ENCODE assay signal across 8 mouse cellular contexts in genomic region chr7:25297454-25298325, GRCm38 (mm10). TPM values are rescaled to one million over a fixed set of nuclear protein-coding genes. Genes with fewer than 3 reads are reported as not detected.
DNase-seq lines count a peak whose midpoint lies in the region; ATAC-seq and TF ChIP-seq lines count a peak whose summit lies in the region.

Gene Pafah1b3, minus strand, starts transcription at chr7:25297986.

- H3K9ac ChIP-seq in embryonic facial prominence, embryonic 15.5 days: peak within 1 kb of the TSS; percentile 65
- H3K9ac ChIP-seq in heart, embryonic 14.5 days (ENCODE audit: low read length): peak within 1 kb of the TSS; percentile 75
- peak within 1 kb of the TSS; percentile 79 for H3K9ac ChIP-seq in liver, embryonic 12.5 days

- under 1% methylated on average over 52 of the region's 52 CpGs for WGBS in embryonic facial prominence, embryonic 15.5 days
- under 1% methylated on average over 52 of the region's 52 CpGs for WGBS in heart, embryonic 14.5 days
- WGBS in liver, embryonic 12.5 days (ENCODE audit: insufficient replicate concordance): under 1% methylated on average over 52 of the region's 52 CpGs

- peak within 1 kb of the TSS; percentile 83 for H3K4me3 ChIP-seq in embryonic facial prominence, embryonic 15.5 days (replicated peaks)
- H3K4me3 ChIP-seq in heart, embryonic 14.5 days (ENCODE audit: control insufficient read depth in 1 of 2, insufficient read depth in 1 of 2, low read depth in 1 of 2, low read length in 2 of 2): peak within 1 kb of the TSS; percentile 81 to 82
- H3K4me3 ChIP-seq in liver, embryonic 12.5 days: peak within 1 kb of the TSS; percentile 71
- H3K4me3 ChIP-seq in testis, adult 2 months (ENCODE audit: control insufficient read depth, low read depth, low read length): peak within 1 kb of the TSS; percentile 99

- ATAC-seq in embryonic facial prominence, embryonic 15.5 days (ENCODE audit: insufficient number of reproducible peaks, low FRiP score, low TSS enrichment, low read depth): peak; percentile 89
- ATAC-seq in heart, embryonic 14.5 days (ENCODE audit: insufficient number of reproducible peaks, insufficient read depth, low FRiP score, low read depth): peak; percentile 84
- ATAC-seq in liver, embryonic 12.5 days: peak; percentile 80

- peaks cover under 1% of the 10 kb centered on the region; the same call in 1 of the 2 replicates for H3K27me3 ChIP-seq in embryonic facial prominence, embryonic 15.5 days
- H3K27me3 ChIP-seq in heart, embryonic 14.5 days (ENCODE audit: control insufficient read depth, insufficient read depth, low read length): no peaks in the 10 kb centered on the region
- H3K27me3 ChIP-seq in liver, embryonic 12.5 days (replicated peaks): peaks cover 2% of the 10 kb centered on the region
- H3K27me3 ChIP-seq in testis, adult 2 months (ENCODE audit: control insufficient read depth, insufficient read depth, low read length): no peaks in the 10 kb centered on the region

- TF ChIP-seq CTCF in testis, adult 2 months (IDR thresholded peaks at IDR 0.05; ENCODE audit: control insufficient read depth, insufficient read depth, insufficient replicate concordance, low read depth, low read length): peak; percentile 17

- no peaks in the 10 kb centered on the region for H3K9me3 ChIP-seq in embryonic facial prominence, embryonic 15.5 days (replicated peaks)
- no peaks in the 10 kb centered on the region for H3K9me3 ChIP-seq in heart, embryonic 14.5 days (ENCODE audit: control insufficient read depth, low read length)
- H3K9me3 ChIP-seq in liver, embryonic 12.5 days (replicated peaks): no peaks in the 10 kb centered on the region

- DNase-seq in CD4-positive helper T cell, adult 2 months (ENCODE audit: low read depth, low spot score): peak; percentile 70
- DNase-seq in adrenal gland, postnatal 36 days: peak; percentile 77 to 83
- DNase-seq in kidney, postnatal 14 days: peak; percentile 89
- peak; percentile 90 for DNase-seq in neural tube, embryonic 10.5 days (ENCODE audit: extremely low spot score, low spot score)

- H3K27ac ChIP-seq in embryonic facial prominence, embryonic 15.5 days (replicated peaks): peak within 1 kb of the TSS; percentile 98
- peak within 1 kb of the TSS; percentile 81 to 84 for H3K27ac ChIP-seq in heart, embryonic 14.5 days (replicated peaks in 1 of 2; ENCODE audit: control insufficient read depth in 1 of 2, insufficient read depth in 1 of 2, low read depth in 2 of 2, low read length in 2 of 2)
- H3K27ac ChIP-seq in liver, embryonic 12.5 days: peak within 1 kb of the TSS; percentile 80
- peak within 1 kb of the TSS; percentile 98 for H3K27ac ChIP-seq in testis, adult 2 months (ENCODE audit: control insufficient read depth, insufficient read depth, low read depth, low read length)

- peak; percentile 35 for TF ChIP-seq POLR2A in testis, adult 2 months (IDR thresholded peaks at IDR 0.05; ENCODE audit: control insufficient read depth, low read depth, low read length)

- peaks cover 15% of the 10 kb centered on the region for H3K4me1 ChIP-seq in embryonic facial prominence, embryonic 15.5 days
- peaks cover 5 to 25% of the 10 kb centered on the region in 2 experiments; a peak in 3 of 4 replicates for H3K4me1 ChIP-seq in heart, embryonic 14.5 days (ENCODE audit: control insufficient read depth in 2 of 2, insufficient read depth in 2 of 2, low read length in 2 of 2)
- peaks cover 29% of the 10 kb centered on the region for H3K4me1 ChIP-seq in liver, embryonic 12.5 days
- peaks cover 21% of the 10 kb centered on the region for H3K4me1 ChIP-seq in testis, adult 2 months (ENCODE audit: control insufficient read depth, insufficient read depth, low read length)

- peak within 1 kb of the TSS; percentile 85 for H3K4me2 ChIP-seq in embryonic facial prominence, embryonic 15.5 days (replicated peaks)
- peak within 1 kb of the TSS; percentile 92 for H3K4me2 ChIP-seq in heart, embryonic 14.5 days (ENCODE audit: low read length)
- peak within 1 kb of the TSS; percentile 98 for H3K4me2 ChIP-seq in liver, embryonic 12.5 days

- H3K36me3 ChIP-seq in embryonic facial prominence, embryonic 15.5 days: peaks cover 34% of the 10 kb centered on the region
- H3K36me3 ChIP-seq in heart, embryonic 14.5 days (ENCODE audit: control insufficient read depth, insufficient read depth, low read length): peaks cover 34% of the 10 kb centered on the region
- peaks cover 27% of the 10 kb centered on the region for H3K36me3 ChIP-seq in liver, embryonic 12.5 days
- H3K36me3 ChIP-seq in testis, adult 2 months (ENCODE audit: control insufficient read depth, insufficient read depth, low read length): no peaks in the 10 kb centered on the region; the same call in 1 of the 2 replicates

RNA-seq across cellular contexts. Expression of gene Pafah1b3, which starts in this region (rescaled TPM):
- 10 to 100 TPM; 32.7 to 34.0 TPM for total RNA-seq in adrenal gland, postnatal 36 days (2021)
- 213 and 216 TPM in 2 replicates for polyA plus RNA-seq in embryonic facial prominence, embryonic 15.5 days (2015; fragmentation: Nextera tagmentation; extraction: Ambion mirVana)
- 130 and 142 TPM in 2 replicates for polyA plus RNA-seq in heart, embryonic 14.5 days (2014; fragmentation: Nextera tagmentation; extraction: Ambion mirVana)
- 44.1 and 51.0 TPM in 2 replicates for polyA plus RNA-seq in liver, embryonic 12.5 days (2016; fragmentation: Nextera tagmentation; extraction: Ambion mirVana)
- polyA plus RNA-seq in testis, adult 2 months (2012; rRNA removed): 37.1 and 44.4 TPM in 2 replicates

Comparison
In these comparisons a context has a peak if more than half of its experiments do, and no peak if none do; other contexts are left out.
1. Peak in every context shown above with its lines: DNase-seq, ATAC-seq, H3K4me3 ChIP-seq and H3K27ac ChIP-seq.